Mouse (Mus musculus) intestine, embryonic 16.5 days (tissue): ENCODE measurements around the gene Kank4. TPM values are rescaled to one million over a fixed set of nuclear protein-coding genes. Genes with fewer than 3 reads are reported as not detected.

Experiments
- ATAC-seq: fragments of 200-750 bp; cut with Nextera tagmentation; 2 replicates; pipeline ENCODE4 v1.8.0; 2017; ENCODE audit warnings: moderate TSS enrichment, moderate library complexity
- H3K27ac ChIP-seq: fragments of 300-500 bp; sonication (generic); 2 replicates; pipeline ENCODE4 v1.5.1; 2014; ENCODE audit warnings: mild to moderate bottlenecking, low read length
- H3K27me3 ChIP-seq: fragments of 300-500 bp; sonication (generic); replicated peaks from 2 replicates; pipeline ENCODE4 v1.6.1; 2014; ENCODE audit warnings: low read length, control low read depth, mixed read lengths; ENCODE audit not compliant: control insufficient read depth, insufficient read depth
- H3K36me3 ChIP-seq: fragments of 300-500 bp; sonication (generic); 2 replicates; pipeline ENCODE4 v1.6.1; 2014; ENCODE audit warnings: low read length, control low read depth; ENCODE audit not compliant: control insufficient read depth, insufficient read depth
- H3K4me1 ChIP-seq: fragments of 300-500 bp; sonication (generic); 2 replicates; pipeline ENCODE4 v1.6.1; 2014; ENCODE audit warnings: low read length, control low read depth, mixed read lengths; ENCODE audit not compliant: control insufficient read depth, insufficient read depth
- H3K4me2 ChIP-seq: fragments of 300-500 bp; sonication (generic); 2 replicates; pipeline ENCODE4 v1.6.1; 2014; ENCODE audit warnings: low read depth, low read length, control low read depth
- H3K4me3 ChIP-seq: fragments of 300-500 bp; sonication (generic); 2 replicates; pipeline ENCODE4 v1.5.1; 2014; ENCODE audit warnings: mild to moderate bottlenecking, low read length
- H3K9ac ChIP-seq: fragments of 300-500 bp; sonication (generic); 2 replicates; pipeline ENCODE4 v1.6.1; 2014; ENCODE audit warnings: low read depth, low read length
- H3K9me3 ChIP-seq: fragments of 300-500 bp; sonication (generic); 2 replicates; pipeline ENCODE4 v1.6.1; 2016; ENCODE audit warnings: low read length, control low read depth; ENCODE audit not compliant: control insufficient read depth
- WGBS: fragments of 180-500 bp; shearing (Covaris S2); extraction: QIAGEN DNeasy Blood & Tissue Kit; methylation state at CpG from one replicate; pipeline ENCODE4 v1.1.7; 2014; 5-methylcytosine and 5-hydroxymethylcytosine counted together
- polyA plus RNA-seq: library from polyadenylated mRNA; unstranded; fragments of >200 nt; fragmentation: Nextera tagmentation; extraction: Ambion mirVana; gene quantifications from 2 replicates; pipeline ENCODE4 v1.2.1, GENCODE M21; 2015

The Kank4 gene
- polyA plus RNA-seq, 1 experiment from 2014 or later = 0.89 TPM

DNA sequence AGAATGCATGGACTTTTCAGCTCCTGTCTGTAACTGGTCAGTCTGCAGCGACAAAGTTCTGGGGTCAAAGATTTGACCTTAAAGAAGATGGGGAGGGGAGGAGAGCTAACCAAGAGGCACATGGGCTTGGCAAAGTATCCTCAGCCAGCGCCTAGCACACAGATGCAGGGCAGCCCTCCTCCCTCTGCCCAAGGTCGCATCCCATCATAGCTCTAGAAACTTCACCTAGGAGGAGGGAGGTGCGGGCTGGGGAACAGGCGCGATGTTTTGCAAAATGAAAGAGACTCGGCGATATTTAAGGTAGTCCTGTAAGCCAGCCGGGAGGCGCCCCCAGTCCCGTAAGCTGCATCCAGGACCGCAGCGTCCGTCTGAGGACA lies 542 bp downstream of the Kank4 start:
- WGBS = 6% methylated on average over 14 of the region's 14 CpGs
- peak overlapping the region; percentile 54 for H3K4me3 ChIP-seq
- peak overlapping the region; percentile 66 for H3K9ac ChIP-seq
- H3K4me2 ChIP-seq = peak overlapping the region; percentile 80
- ATAC-seq = peak; percentile 5; the same call in 1 of the 2 replicates
- no peak overlapping the region for H3K27ac ChIP-seq
- no peaks in the 10 kb centered on the region for H3K9me3 ChIP-seq
- H3K36me3 ChIP-seq = no peaks in the 10 kb centered on the region
- H3K27me3 ChIP-seq = peaks cover 4% of the 10 kb centered on the region; the same call in 1 of the 2 replicates
- peaks cover 5% of the 10 kb centered on the region for H3K4me1 ChIP-seq

DNA sequence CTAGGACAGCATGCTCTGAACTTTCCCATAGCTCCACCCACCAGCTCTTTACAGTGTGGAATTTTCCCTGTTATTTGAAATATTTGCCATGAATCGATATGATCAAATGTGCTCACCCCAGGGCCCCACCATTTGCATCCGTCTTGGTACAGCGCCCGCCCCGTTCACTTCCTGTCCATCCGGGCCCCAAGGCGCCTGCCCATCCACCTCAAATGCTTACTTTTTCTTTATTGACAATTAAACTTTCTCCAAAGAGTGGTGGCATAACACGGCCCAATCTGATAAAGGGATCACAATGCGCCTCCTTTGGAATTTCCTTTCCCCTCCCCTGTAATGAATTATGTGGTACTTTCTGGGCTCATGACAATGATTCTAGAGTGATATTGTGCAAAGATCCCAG lies 11.0 kb downstream of the Kank4 start:
- ATAC-seq = no peak
- WGBS = 75% methylated on average over 9 of the region's 9 CpGs
- Histone ChIP-seq H3K27ac (no peak overlapping the region), H3K4me1 (no peaks in the 10 kb centered on the region), H3K4me3 (no peak overlapping the region), H3K9me3 (no peaks in the 10 kb centered on the region), H3K4me2 (no peak overlapping the region), H3K36me3 (no peaks in the 10 kb centered on the region), H3K27me3 (no peaks in the 10 kb centered on the region), H3K9ac (no peak overlapping the region)

DNA sequence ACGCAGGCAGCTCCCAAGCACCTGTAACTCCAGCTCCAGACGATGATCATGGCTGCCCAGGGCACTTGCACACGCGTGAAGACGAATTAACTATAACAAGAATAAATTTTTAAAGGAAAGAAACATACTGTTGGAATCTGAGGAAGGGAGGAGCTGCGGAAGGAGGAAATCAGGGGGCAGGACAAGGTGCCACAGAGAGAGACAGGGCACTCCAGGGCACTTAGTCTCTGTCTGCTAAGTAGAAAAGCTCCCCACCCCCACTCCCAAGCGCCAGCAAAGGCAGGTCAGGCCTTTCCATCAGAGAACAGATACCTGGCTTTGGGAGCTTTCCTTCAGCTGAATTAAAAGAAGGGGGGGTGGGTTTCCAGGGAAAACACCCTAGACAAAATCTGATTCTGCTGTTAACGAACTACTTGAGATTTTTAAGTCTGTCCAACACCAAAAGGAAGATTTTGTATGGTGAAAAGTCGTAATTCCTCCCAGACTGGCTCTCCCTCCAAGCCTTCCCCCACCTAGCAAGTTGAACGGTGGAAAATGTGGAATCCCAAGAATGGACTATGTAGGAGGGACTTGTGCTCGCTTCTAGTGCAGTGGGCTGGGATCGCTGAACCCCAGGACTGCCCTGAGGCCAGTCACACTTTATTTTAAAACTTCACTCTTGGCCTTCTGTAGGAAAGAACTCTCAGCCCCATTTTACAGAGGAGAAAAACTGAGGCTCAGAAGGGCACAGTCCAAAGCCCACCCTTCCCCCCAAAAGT lies 11.9 kb downstream of the Kank4 start:
- Histone ChIP-seq H3K9ac (no peak overlapping the region), H3K4me1 (no peaks in the 10 kb centered on the region), H3K4me2 (no peak overlapping the region), H3K4me3 (no peak overlapping the region), H3K9me3 (no peaks in the 10 kb centered on the region), H3K27ac (no peak overlapping the region), H3K27me3 (no peaks in the 10 kb centered on the region), H3K36me3 (no peaks in the 10 kb centered on the region)
- 64% methylated on average over 12 of the region's 12 CpGs for WGBS
- ATAC-seq = no peak

DNA sequence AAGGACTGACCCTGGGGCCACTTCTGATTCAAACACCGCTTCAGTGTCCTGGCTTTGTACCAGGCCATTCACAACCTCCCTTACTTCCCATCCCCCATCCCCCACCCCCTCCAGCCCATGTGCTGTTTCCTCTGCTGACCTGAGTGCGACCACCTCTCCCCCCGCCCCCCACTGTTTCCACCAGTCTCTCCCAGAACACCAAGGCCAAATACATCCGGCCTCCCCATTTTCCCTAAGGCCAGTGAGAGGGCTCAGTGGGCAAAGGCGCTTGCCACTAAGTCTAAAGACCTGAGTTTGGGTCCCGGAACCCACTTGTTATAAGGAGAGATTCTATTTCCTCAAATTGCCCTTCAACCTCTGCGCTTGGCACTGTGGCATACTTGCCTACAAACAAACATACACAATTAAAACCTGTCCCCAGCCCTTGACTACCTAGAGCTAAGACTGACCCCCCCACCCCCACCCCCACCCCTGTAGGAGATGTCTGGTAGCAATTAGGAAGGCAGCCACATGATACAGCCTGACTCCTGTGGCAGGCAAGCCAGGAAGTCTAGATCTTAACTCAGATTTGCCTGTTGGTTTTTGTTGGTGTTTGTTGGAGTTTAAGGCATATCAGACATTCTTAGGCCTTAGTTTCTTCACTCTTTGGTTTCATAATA lies 12.7 kb downstream of the Kank4 start:
- no peak overlapping the region for H3K4me3 ChIP-seq
- no peak for ATAC-seq
- H3K9ac ChIP-seq = no peak overlapping the region
- no peaks in the 10 kb centered on the region for H3K27me3 ChIP-seq
- H3K9me3 ChIP-seq = no peaks in the 10 kb centered on the region
- no peak overlapping the region for H3K4me2 ChIP-seq
- no peaks in the 10 kb centered on the region for H3K36me3 ChIP-seq
- WGBS = 71% methylated on average over 7 of the region's 7 CpGs
- no peak overlapping the region for H3K27ac ChIP-seq
- no peaks in the 10 kb centered on the region for H3K4me1 ChIP-seq

DNA sequence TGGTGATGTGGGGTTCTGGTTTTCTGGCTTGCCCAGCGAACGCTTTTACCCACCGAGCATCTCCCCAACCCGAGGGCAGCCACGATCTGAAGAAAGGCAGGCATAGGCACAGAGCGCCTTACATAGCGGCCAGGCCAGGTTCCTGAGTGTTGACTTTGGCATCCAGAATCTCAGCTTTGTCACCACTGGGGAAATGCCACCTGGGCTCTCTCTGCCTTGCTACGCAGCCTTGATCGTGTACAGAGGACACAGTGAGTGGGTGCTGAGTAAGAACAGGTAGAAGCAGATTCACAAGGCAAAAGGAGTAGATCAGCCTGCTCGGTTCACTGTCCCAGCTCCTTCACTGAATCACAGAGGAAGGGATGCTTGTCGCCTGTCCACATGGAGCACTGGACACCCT lies 15.6 kb downstream of the Kank4 start:
- no peak overlapping the region for H3K4me3 ChIP-seq
- no peaks in the 10 kb centered on the region for H3K9me3 ChIP-seq
- no peak for ATAC-seq
- H3K4me1 ChIP-seq = peaks cover 8% of the 10 kb centered on the region
- no peak overlapping the region for H3K27ac ChIP-seq
- H3K9ac ChIP-seq = no peak overlapping the region
- H3K4me2 ChIP-seq = no peak overlapping the region
- WGBS = 88% methylated on average over 11 of the region's 11 CpGs
- no peaks in the 10 kb centered on the region for H3K36me3 ChIP-seq
- no peaks in the 10 kb centered on the region for H3K27me3 ChIP-seq

DNA sequence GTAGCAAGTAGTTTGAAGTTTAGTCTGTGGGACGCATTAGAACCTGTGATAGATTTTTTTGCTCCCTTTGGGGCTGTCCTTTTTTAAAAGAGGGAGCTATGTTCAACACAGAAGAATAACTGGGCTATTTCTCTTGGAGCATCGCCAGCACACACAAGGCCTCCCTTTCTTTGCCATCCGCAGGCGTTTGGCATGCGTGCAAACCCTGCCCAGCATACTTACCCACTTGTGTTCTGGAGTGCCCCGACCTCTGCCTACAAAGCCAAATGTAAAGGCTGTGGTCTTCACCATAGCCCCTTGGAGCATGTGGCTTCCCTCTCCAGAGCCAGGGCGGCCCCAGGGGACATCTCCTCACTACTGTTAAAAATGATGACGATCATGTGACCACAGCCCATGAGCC lies 16.5 kb downstream of the Kank4 start:
- H3K27me3 ChIP-seq = no peaks in the 10 kb centered on the region
- no peaks in the 10 kb centered on the region for H3K9me3 ChIP-seq
- no peak overlapping the region for H3K27ac ChIP-seq
- 75% methylated on average over 8 of the region's 8 CpGs for WGBS
- H3K9ac ChIP-seq = no peak overlapping the region
- ATAC-seq = no peak
- H3K36me3 ChIP-seq = no peaks in the 10 kb centered on the region
- H3K4me2 ChIP-seq = no peak overlapping the region
- H3K4me1 ChIP-seq = peaks cover 11% of the 10 kb centered on the region
- H3K4me3 ChIP-seq = no peak overlapping the region

DNA sequence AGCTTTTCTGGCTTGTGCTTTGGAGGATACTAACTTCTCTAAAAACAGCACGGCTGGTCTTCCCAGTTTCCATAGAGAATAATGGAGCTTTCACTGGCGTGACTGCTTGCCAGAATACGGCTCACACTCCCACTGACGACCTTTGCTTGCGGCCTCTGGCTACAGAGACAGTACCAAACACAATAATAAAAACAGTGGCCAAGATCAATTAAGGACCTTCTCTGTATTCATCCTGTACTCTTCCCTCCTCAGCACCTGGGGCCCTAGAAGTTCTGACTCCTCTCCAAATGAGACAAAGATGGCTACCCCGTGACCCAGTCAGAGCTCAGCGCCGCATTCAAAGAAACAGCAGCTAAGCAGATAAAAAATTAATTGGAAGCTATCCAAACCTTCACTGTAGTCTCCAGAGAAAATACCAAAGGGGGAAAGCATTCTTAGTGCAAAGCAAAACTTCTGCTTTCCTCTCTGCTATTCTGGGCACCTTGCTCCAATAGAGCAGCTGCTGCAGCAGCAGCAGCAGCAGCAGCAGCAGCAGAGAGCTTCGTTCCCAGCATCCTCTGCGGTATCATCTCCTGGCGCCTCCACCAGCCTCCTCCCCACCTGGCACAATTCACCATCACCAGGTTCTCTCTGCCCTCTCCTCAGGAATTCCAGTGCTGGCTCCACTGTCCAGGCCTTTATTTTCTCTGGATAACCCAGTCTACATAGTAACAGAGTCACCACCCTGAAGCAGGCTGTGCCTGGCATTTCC lies 20.6 kb downstream of the Kank4 start:
- H3K4me1 ChIP-seq = peaks cover 11% of the 10 kb centered on the region
- WGBS = 42% methylated on average over 11 of the region's 11 CpGs
- H3K36me3 ChIP-seq = no peaks in the 10 kb centered on the region
- ATAC-seq = peak; percentile 55
- no peak overlapping the region for H3K9ac ChIP-seq
- no peak overlapping the region for H3K4me2 ChIP-seq
- H3K27ac ChIP-seq = peak overlapping the region; percentile 55
- no peak overlapping the region for H3K4me3 ChIP-seq
- H3K27me3 ChIP-seq = no peaks in the 10 kb centered on the region
- H3K9me3 ChIP-seq = no peaks in the 10 kb centered on the region

DNA sequence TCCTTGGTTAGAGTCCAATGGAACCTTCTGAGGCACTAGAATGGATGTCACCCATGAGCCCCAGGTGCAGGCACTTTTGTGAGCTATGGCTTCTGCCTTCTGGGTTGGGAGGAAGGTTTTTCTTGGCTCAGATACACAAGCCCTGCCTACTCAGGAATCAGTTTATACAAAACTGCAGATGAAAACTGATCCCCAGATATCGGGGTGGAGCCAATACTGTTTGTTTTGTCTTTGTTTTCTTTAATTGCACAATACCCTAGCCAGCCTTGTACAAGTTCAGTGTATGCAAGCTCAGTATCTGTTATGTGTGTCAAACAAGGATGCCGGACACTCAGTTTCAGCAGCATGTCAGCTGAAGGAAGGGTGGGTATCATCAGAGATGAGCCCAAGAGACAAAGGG lies 22.1 kb downstream of the Kank4 start:
- H3K9ac ChIP-seq = no peak overlapping the region
- H3K4me3 ChIP-seq = no peak overlapping the region
- H3K27ac ChIP-seq = no peak overlapping the region
- peaks cover 11% of the 10 kb centered on the region for H3K4me1 ChIP-seq
- no peak overlapping the region for H3K4me2 ChIP-seq
- H3K9me3 ChIP-seq = no peaks in the 10 kb centered on the region
- 79% methylated on average over 2 of the region's 2 CpGs for WGBS
- H3K27me3 ChIP-seq = no peaks in the 10 kb centered on the region
- ATAC-seq = no peak
- no peaks in the 10 kb centered on the region for H3K36me3 ChIP-seq

DNA sequence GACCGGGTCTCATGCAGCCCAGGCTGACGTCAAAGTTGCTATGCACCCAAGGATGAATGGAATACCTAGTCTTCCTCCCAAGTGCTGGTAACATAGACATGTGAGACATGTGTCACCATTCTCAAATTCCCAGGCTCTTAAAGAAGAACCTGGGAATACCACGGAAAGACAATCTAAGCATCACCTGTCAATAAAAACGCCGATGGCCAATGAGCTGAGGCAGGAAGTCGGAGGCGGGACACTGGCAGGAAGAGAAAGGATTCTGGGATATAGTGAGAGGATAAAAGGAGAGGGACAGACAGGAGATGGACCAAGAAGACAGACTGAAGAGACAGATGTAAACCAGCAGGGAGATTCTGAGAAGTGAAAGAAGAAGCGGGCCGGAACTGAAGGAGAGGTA lies 23.9 kb downstream of the Kank4 start:
- 90% methylated on average over 9 of the region's 9 CpGs for WGBS

More for the DNA sequence above, 23.9 kb downstream of the Kank4 start:
- H3K9me3 ChIP-seq = no peaks in the 10 kb centered on the region
- ATAC-seq = no peak
- no peaks in the 10 kb centered on the region for H3K36me3 ChIP-seq
- no peak overlapping the region for H3K27ac ChIP-seq
- H3K4me2 ChIP-seq = no peak overlapping the region
- no peak overlapping the region for H3K4me3 ChIP-seq
- no peaks in the 10 kb centered on the region for H3K27me3 ChIP-seq
- no peak overlapping the region for H3K9ac ChIP-seq
- peaks cover 11% of the 10 kb centered on the region for H3K4me1 ChIP-seq
